Mouse (Mus musculus) intestine, embryonic 16.5 days (tissue): ENCODE data around the gene Tnc. TPM values are rescaled to one million over a fixed set of nuclear protein-coding genes. Genes with fewer than 3 reads are reported as not detected.

Experiments used
- ATAC-seq: fragments of 200-750 bp; cut with Nextera tagmentation; 2 replicates; pipeline ENCODE4 v1.8.0; 2017; ENCODE audit warnings: moderate TSS enrichment, moderate library complexity
- H3K27ac ChIP-seq: fragments of 300-500 bp; sonication (generic); 2 replicates; pipeline ENCODE4 v1.5.1; 2014; ENCODE audit warnings: mild to moderate bottlenecking, low read length
- H3K27me3 ChIP-seq: fragments of 300-500 bp; sonication (generic); replicated peaks from 2 replicates; pipeline ENCODE4 v1.6.1; 2014; ENCODE audit warnings: low read length, control low read depth, mixed read lengths; ENCODE audit not compliant: control insufficient read depth, insufficient read depth
- H3K36me3 ChIP-seq: fragments of 300-500 bp; sonication (generic); 2 replicates; pipeline ENCODE4 v1.6.1; 2014; ENCODE audit warnings: low read length, control low read depth; ENCODE audit not compliant: control insufficient read depth, insufficient read depth
- H3K4me1 ChIP-seq: fragments of 300-500 bp; sonication (generic); 2 replicates; pipeline ENCODE4 v1.6.1; 2014; ENCODE audit warnings: low read length, control low read depth, mixed read lengths; ENCODE audit not compliant: control insufficient read depth, insufficient read depth
- H3K4me2 ChIP-seq: fragments of 300-500 bp; sonication (generic); 2 replicates; pipeline ENCODE4 v1.6.1; 2014; ENCODE audit warnings: low read depth, low read length, control low read depth
- H3K4me3 ChIP-seq: fragments of 300-500 bp; sonication (generic); 2 replicates; pipeline ENCODE4 v1.5.1; 2014; ENCODE audit warnings: mild to moderate bottlenecking, low read length
- H3K9ac ChIP-seq: fragments of 300-500 bp; sonication (generic); 2 replicates; pipeline ENCODE4 v1.6.1; 2014; ENCODE audit warnings: low read depth, low read length
- H3K9me3 ChIP-seq: fragments of 300-500 bp; sonication (generic); 2 replicates; pipeline ENCODE4 v1.6.1; 2016; ENCODE audit warnings: low read length, control low read depth; ENCODE audit not compliant: control insufficient read depth
- WGBS: fragments of 180-500 bp; shearing (Covaris S2); extraction: QIAGEN DNeasy Blood & Tissue Kit; methylation state at CpG from one replicate; pipeline ENCODE4 v1.1.7; 2014; 5-methylcytosine and 5-hydroxymethylcytosine counted together
- polyA plus RNA-seq: library from polyadenylated mRNA; unstranded; fragments of >200 nt; fragmentation: Nextera tagmentation; extraction: Ambion mirVana; gene quantifications from 2 replicates; pipeline ENCODE4 v1.2.1, GENCODE M21; 2015

Tnc gene
- polyA plus RNA-seq, 1 experiment from 2014 or later: 6.9 TPM

- ATAC-seq: no peak
- Histone ChIP-seq H3K4me2 (no peak overlapping the region), H3K4me3 (no peak overlapping the region), H3K27ac (no peak overlapping the region), H3K9me3 (no peaks in the 10 kb centered on the region), H3K9ac (no peak overlapping the region), H3K36me3 (no peaks in the 10 kb centered on the region), H3K27me3 (no peaks in the 10 kb centered on the region), H3K4me1 (no peaks in the 10 kb centered on the region)
- WGBS: 77% methylated on average over 2 of the region's 2 CpGs
Measured at GRCm38 (mm10) chr4:63930863-63931262, 116.0 kb downstream of the Tnc start.

- no peak overlapping the region for H3K9ac ChIP-seq
- H3K4me3 ChIP-seq: no peak overlapping the region
- no peak overlapping the region for H3K4me2 ChIP-seq
- no peak for ATAC-seq
- H3K9me3 ChIP-seq: no peaks in the 10 kb centered on the region
- WGBS: 58% methylated on average over 2 of the region's 2 CpGs
- H3K4me1 ChIP-seq: no peaks in the 10 kb centered on the region
- no peaks in the 10 kb centered on the region for H3K36me3 ChIP-seq
- no peak overlapping the region for H3K27ac ChIP-seq
- H3K27me3 ChIP-seq: no peaks in the 10 kb centered on the region
Measured at GRCm38 (mm10) chr4:63929490-63929889, 117.3 kb downstream of the Tnc start.

- Histone ChIP-seq H3K9me3 (no peaks in the 10 kb centered on the region), H3K27me3 (no peaks in the 10 kb centered on the region), H3K4me3 (no peak overlapping the region), H3K4me1 (no peaks in the 10 kb centered on the region), H3K27ac (no peak overlapping the region), H3K9ac (no peak overlapping the region), H3K4me2 (no peak overlapping the region), H3K36me3 (no peaks in the 10 kb centered on the region)
- ATAC-seq: no peak
- WGBS: 94% methylated on average over 1 of the region's 1 CpGs
Measured at GRCm38 (mm10) chr4:63928192-63928591, 118.6 kb downstream of the Tnc start.

- no peak overlapping the region for H3K9ac ChIP-seq
- no peaks in the 10 kb centered on the region for H3K9me3 ChIP-seq
- H3K4me1 ChIP-seq: no peaks in the 10 kb centered on the region; the same call in 1 of the 2 replicates
- no peaks in the 10 kb centered on the region for H3K36me3 ChIP-seq
- no peak for ATAC-seq
- H3K4me2 ChIP-seq: no peak overlapping the region
- H3K27ac ChIP-seq: no peak overlapping the region
- WGBS: 66% methylated on average over 5 of the region's 5 CpGs
- no peaks in the 10 kb centered on the region for H3K27me3 ChIP-seq
- H3K4me3 ChIP-seq: no peak overlapping the region
Measured at GRCm38 (mm10) chr4:63917181-63917580, 129.6 kb downstream of the Tnc start.

- ATAC-seq: no peak
- H3K4me2 ChIP-seq: no peak overlapping the region
Measured at GRCm38 (mm10) chr4:63916753-63917152, 130.1 kb downstream of the Tnc start.

GRCm38 (mm10) chr4:63916288-63916687, 130.5 kb downstream of the Tnc start:
- no peaks in the 10 kb centered on the region for H3K27me3 ChIP-seq
- H3K9ac ChIP-seq: no peak overlapping the region
- H3K4me3 ChIP-seq: no peak overlapping the region
- no peaks in the 10 kb centered on the region; the same call in 1 of the 2 replicates for H3K4me1 ChIP-seq
- no peak overlapping the region for H3K27ac ChIP-seq
- 54% methylated on average over 3 of the region's 3 CpGs for WGBS
- no peaks in the 10 kb centered on the region for H3K36me3 ChIP-seq
- no peak overlapping the region for H3K4me2 ChIP-seq
- peak; percentile 69 for ATAC-seq
- no peaks in the 10 kb centered on the region for H3K9me3 ChIP-seq

More at GRCm38 (mm10) chr4:63916753-63917152, 130.1 kb downstream of the Tnc start:
- Histone ChIP-seq H3K9ac (no peak overlapping the region), H3K9me3 (no peaks in the 10 kb centered on the region), H3K4me1 (no peaks in the 10 kb centered on the region; the same call in 1 of the 2 replicates), H3K36me3 (no peaks in the 10 kb centered on the region), H3K4me3 (no peak overlapping the region), H3K27ac (no peak overlapping the region), H3K27me3 (no peaks in the 10 kb centered on the region)
- 43% methylated on average over 8 of the region's 8 CpGs for WGBS

Other genes starting within 250 kb of the Tnc start
- 0.04 TPM in 2 replicates for gene Tnfsf8, start 185.7 kb downstream of the Tnc start, polyA plus RNA-seq